Mouse (Mus musculus): ENCODE data around the gene Tfeb. TPM values are rescaled to one million over a fixed set of nuclear protein-coding genes. Genes with fewer than 3 reads are reported as not detected.

The Tfeb gene
- polyA plus RNA-seq, 1 experiment from 2014 or later = 2.9 TPM

DNA sequence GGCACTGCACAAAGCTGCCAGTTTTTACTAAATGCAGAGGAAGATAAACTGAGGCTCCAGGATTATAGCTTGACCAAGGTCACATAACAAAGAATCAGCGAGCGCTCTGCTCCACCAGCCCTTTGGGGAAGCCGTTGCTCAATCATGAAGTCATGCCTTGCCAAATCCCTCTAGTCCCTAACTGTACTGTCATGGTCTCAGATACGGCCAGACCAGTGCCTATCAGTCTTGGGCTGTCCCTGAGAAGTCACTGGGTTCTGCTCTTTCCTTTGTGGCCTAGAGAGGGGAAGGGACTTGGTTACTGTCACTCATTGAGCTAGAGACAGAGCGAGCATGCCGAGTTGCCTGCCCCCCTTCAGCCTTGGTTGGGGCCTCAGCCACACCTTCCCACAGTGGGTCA, 47.6 kb downstream of the Tfeb start:
- no peaks in the 10 kb centered on the region for H3K9me3 ChIP-seq
- WGBS = 90% methylated on average over 6 of the region's 6 CpGs
- no peaks in the 10 kb centered on the region for H3K36me3 ChIP-seq (replicated peaks)
- H3K4me1 ChIP-seq = peaks cover 62% of the 10 kb centered on the region
- no peak for DNase-seq (ENCODE audit: low spot score)
- no peak overlapping the region for H3K27ac ChIP-seq (replicated peaks)
- H3K4me3 ChIP-seq = no peak overlapping the region
- peaks cover 40% of the 10 kb centered on the region for H3K27me3 ChIP-seq (replicated peaks; ENCODE audit: low read depth, poor library complexity, severe bottlenecking)

DNA sequence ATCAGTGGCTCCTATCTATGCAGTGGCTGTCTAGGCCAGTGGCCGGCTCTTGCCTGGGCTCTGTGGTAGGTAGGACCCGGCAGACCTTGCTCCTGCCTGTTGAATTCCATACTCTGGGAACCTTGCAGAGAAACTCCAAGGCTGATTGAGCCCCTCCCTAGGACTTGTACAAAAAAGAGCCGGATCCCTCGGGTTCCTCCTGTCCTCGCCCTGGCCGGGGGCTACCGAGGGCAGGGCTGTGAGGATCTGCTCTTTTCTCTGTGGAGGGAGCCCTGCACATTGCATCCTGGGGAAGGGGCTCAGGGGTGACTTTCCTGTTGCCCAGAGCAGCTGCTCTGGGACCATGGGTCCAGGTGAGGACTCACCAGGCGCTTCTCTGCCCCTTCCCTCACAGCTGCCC, 50.8 kb downstream of the Tfeb start:
- Histone ChIP-seq H3K9me3 (no peaks in the 10 kb centered on the region), H3K27me3 (replicated peaks; ENCODE audit: low read depth, poor library complexity, severe bottlenecking) (peaks cover 55% of the 10 kb centered on the region), H3K4me1 (peaks cover 72% of the 10 kb centered on the region), H3K4me3 (peak overlapping the region; percentile 30; the same call in 1 of the 2 replicates), H3K36me3 (replicated peaks) (no peaks in the 10 kb centered on the region), H3K27ac (replicated peaks) (peak overlapping the region; percentile 79)
- DNase-seq (ENCODE audit: low spot score) = no peak
- 37% methylated on average over 8 of the region's 8 CpGs for WGBS

DNA sequence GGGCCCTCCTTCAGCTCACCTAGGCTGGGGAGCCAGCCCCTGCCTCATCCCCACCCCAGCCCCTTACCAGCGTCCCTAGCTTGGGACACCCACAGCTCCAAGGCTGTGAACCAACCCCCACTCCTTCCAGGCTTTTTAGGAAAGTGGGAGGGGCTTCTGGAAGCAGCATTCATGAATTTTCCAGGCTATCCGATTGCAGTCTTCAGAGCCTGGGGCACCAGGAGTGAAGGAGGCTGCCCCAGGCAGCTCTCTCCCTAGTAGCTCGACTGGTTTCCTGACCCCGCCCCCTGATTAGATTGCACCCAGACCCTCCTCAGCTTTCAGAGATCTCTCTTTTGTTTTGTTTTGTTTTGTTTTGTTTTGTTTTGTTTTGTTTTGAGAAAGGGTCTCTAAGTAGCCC, 51.5 kb downstream of the Tfeb start:
- H3K27me3 ChIP-seq (replicated peaks; ENCODE audit: low read depth, poor library complexity, severe bottlenecking) = peaks cover 48% of the 10 kb centered on the region
- DNase-seq (ENCODE audit: low spot score) = peak; percentile 70
- H3K4me3 ChIP-seq = peak overlapping the region; percentile 30; the same call in 1 of the 2 replicates
- H3K36me3 ChIP-seq (replicated peaks) = no peaks in the 10 kb centered on the region
- H3K27ac ChIP-seq (replicated peaks) = peak overlapping the region; percentile 79
- under 1% methylated on average over 4 of the region's 4 CpGs for WGBS
- H3K9me3 ChIP-seq = no peaks in the 10 kb centered on the region
- peaks cover 78% of the 10 kb centered on the region for H3K4me1 ChIP-seq

DNA sequence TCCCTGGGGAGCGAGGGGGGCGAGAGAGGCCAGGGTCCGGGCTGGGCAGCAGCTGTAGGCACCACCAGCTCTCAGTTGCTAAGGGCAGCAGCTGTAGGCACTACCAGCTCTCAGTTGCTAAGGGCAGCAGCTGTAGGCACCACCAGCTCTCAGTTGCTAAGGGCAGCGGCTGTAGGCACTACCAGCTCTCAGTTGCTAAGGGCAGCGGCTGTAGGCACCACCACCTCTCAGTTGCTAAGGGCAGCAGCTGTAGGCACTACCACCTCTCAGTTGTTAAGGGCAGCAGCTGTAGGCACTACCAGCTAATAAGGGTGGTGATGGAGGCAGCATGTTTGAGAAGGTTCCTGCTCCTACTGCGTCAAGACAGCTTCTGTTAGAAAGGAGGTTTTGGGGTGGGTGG, 52.2 kb downstream of the Tfeb start:
- Histone ChIP-seq H3K36me3 (replicated peaks) (no peaks in the 10 kb centered on the region), H3K27ac (replicated peaks) (peak overlapping the region; percentile 79), H3K4me1 (peaks cover 79% of the 10 kb centered on the region), H3K4me3 (no peak overlapping the region; the same call in 1 of the 2 replicates), H3K9me3 (no peaks in the 10 kb centered on the region), H3K27me3 (replicated peaks; ENCODE audit: low read depth, poor library complexity, severe bottlenecking) (peaks cover 48% of the 10 kb centered on the region)
- WGBS = 67% methylated on average over 6 of the region's 6 CpGs
- peak; percentile 37 for DNase-seq (ENCODE audit: low spot score)

DNA sequence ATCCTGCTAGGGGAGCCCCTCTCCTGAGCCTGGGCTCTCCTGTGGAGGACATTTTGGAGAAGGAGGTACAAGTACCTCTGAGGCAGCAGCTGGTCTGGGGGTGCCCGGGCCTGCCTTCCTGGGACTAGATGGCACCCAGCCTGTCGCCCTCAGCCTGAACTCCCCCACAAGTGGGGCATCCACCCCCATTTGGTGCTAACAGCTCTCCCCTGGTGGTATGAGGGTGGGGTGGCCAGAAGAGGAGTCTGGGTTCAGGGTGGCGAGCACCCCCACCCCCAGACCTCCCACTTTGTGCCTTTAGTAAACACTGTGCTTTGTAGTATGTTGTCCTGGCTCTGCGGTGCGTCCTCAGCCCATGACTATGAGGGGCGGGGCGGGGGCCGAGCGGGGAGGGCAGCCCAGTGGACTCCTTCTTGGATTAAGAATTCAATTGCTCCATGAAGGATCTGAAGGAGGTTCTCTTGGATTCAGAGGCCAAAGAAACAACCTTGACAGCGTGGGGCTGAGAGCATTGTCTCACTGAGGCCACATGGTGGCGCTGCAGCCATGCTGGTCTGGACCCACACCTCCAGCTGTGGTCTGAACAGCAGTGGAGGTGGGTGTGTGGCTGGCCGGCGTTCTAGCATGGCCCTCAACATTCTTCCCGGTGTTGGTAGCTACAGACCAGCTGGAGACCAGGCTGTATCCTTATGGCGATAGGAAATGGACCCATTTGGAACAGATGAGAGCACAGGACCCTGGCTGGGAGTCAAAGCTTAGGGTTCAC, 55.5 kb downstream of the Tfeb start:
- WGBS = 21% methylated on average over 15 of the region's 15 CpGs
- Histone ChIP-seq H3K4me3 (no peak overlapping the region), H3K27me3 (replicated peaks; ENCODE audit: low read depth, poor library complexity, severe bottlenecking) (peaks cover 33% of the 10 kb centered on the region), H3K27ac (replicated peaks) (peak overlapping the region; percentile 61), H3K4me1 (peaks cover 85% of the 10 kb centered on the region), H3K9me3 (no peaks in the 10 kb centered on the region), H3K36me3 (replicated peaks) (no peaks in the 10 kb centered on the region)
- peak; percentile 90 for DNase-seq (ENCODE audit: low spot score)

DNA sequence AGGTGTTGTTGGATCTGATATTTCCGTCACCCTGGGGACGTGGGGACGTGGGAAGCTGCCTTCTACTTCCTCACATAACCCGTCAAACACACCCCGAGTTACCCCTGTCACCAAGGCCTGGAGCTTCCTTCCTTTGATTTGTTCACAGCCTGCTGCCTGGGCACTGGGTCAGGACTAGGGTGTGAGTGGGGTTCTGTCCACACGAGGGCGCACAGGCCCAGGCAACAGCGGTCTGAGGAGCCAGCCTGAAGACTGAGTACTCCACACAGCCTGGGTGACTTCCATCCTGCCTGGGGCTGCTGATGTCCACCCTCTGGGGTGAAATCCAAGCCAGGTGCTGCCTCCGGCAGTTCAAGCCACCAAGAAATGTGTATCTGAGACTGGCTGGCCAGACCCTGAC, 56.5 kb downstream of the Tfeb start:
- Histone ChIP-seq H3K27me3 (replicated peaks; ENCODE audit: low read depth, poor library complexity, severe bottlenecking) (peaks cover 23% of the 10 kb centered on the region), H3K4me3 (no peak overlapping the region), H3K36me3 (replicated peaks) (no peaks in the 10 kb centered on the region), H3K27ac (replicated peaks) (peak overlapping the region; percentile 57), H3K4me1 (peaks cover 82% of the 10 kb centered on the region), H3K9me3 (no peaks in the 10 kb centered on the region)
- WGBS = 9% methylated on average over 9 of the region's 9 CpGs
- peak; percentile 91 for DNase-seq (ENCODE audit: low spot score)

DNA sequence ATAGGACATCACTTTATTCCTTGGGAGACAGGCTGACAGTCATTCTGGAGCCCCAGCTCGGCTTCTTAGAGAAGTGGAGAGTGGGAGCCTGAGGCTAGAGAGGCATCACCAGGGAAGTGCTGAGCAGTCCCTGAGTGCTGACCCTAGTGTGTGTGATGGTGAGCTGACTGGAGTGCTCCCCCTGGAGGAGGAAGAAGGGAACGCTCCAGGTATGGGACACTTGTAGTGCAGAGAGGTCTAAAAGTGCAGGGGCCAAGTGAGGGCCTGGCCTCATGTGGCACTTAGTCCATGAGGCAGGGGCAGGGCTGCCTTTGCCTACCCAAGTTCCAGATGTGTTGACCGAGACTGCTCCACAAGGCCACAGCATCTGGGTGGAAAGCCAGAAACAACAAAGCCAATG, 58.6 kb downstream of the Tfeb start:
- peaks cover 13% of the 10 kb centered on the region; the same call in 1 of the 2 replicates for H3K27me3 ChIP-seq (replicated peaks; ENCODE audit: low read depth, poor library complexity, severe bottlenecking)
- 29% methylated on average over 3 of the region's 3 CpGs for WGBS
- no peak overlapping the region for H3K4me3 ChIP-seq
- no peaks in the 10 kb centered on the region for H3K9me3 ChIP-seq
- H3K36me3 ChIP-seq (replicated peaks) = no peaks in the 10 kb centered on the region
- peak; percentile 77 for DNase-seq (ENCODE audit: low spot score)
- H3K4me1 ChIP-seq = peaks cover 81% of the 10 kb centered on the region
- H3K27ac ChIP-seq (replicated peaks) = peak overlapping the region; percentile 14

DNA sequence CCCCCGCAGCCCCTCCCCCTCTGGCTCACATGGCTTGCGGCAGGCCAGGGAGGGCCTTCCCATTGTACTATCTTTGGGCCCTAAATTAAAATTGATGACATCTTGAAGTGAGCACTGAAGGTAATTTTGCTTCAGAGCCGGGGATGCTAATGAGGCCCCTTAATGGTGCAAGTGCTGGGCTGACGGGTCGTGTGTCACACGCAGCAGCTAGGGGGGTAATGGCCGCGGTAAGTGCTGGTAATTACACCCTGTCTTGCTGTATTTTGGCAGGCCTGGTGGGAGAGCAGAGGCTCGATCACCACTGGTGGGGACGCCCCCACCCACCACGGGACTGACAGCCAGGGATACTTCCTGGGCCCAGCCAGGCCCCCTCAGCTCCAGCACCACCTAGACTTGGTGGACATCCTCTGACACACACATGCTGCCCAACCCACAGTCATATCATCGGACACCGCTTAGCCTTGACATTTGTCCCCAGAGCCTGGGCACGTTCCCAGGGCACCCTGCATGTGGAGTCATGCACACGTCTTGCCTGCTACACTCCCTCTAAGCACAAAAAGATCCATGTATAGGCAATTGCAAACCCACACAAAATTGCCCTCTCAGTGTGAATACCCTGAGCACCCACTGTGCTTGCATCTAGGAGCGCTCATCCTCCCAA, 59.5 kb downstream of the Tfeb start:
- Histone ChIP-seq H3K27ac (replicated peaks) (peak overlapping the region; percentile 14), H3K27me3 (replicated peaks; ENCODE audit: low read depth, poor library complexity, severe bottlenecking) (peaks cover 6% of the 10 kb centered on the region), H3K36me3 (replicated peaks) (no peaks in the 10 kb centered on the region), H3K4me1 (peaks cover 83% of the 10 kb centered on the region), H3K9me3 (no peaks in the 10 kb centered on the region), H3K4me3 (no peak overlapping the region)
- 48% methylated on average over 16 of the region's 16 CpGs for WGBS
- peak; percentile 47 for DNase-seq (ENCODE audit: low spot score)

DNA sequence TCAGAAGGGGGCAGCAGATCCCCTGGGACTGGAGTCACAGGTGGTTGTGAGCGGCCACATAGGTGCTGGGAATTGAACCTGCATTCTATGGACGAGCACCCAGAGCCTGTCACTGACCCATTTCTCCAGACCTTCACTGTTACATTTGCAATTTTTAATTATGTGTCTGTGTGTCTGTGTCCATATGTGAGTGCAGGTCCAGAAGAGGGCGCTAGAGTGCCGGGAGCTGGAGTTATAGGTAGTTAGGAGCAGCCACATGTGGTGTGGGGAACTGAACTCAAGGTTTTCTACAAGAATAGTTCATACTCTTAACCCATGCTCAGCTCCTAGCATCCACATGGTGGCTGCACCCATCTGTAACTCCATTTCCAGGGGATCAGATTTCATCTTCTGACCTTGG, 60.1 kb downstream of the Tfeb start:
- WGBS = 69% methylated on average over 4 of the region's 4 CpGs
- DNase-seq (ENCODE audit: low spot score) = no peak
- peaks cover 6% of the 10 kb centered on the region for H3K27me3 ChIP-seq (replicated peaks; ENCODE audit: low read depth, poor library complexity, severe bottlenecking)
- H3K27ac ChIP-seq (replicated peaks) = no peak overlapping the region
- H3K36me3 ChIP-seq (replicated peaks) = no peaks in the 10 kb centered on the region
- no peak overlapping the region for H3K4me3 ChIP-seq
- no peaks in the 10 kb centered on the region for H3K9me3 ChIP-seq
- H3K4me1 ChIP-seq = peaks cover 82% of the 10 kb centered on the region

DNA sequence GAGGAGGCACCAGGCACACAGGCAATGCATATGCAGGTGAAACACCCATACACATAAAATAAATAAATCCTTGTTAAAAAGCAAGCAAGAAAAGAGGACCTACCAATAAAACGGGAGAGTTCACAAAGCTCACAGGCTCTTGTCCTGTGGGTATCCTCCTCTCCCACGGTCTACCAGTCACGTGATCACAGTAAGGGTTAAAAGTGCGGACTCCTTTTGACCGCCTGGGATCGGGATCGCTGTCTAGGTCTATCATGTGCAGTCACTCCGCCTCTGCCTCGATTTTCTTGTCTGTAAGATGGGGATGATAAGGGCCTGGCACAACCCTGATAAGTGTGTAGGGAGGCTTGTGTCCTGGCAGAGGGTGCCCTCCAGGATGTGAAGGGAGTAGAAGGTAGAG, 60.6 kb downstream of the Tfeb start:
- Histone ChIP-seq H3K36me3 (replicated peaks) (no peaks in the 10 kb centered on the region), H3K4me1 (peaks cover 82% of the 10 kb centered on the region), H3K27me3 (replicated peaks; ENCODE audit: low read depth, poor library complexity, severe bottlenecking) (peaks cover 6% of the 10 kb centered on the region), H3K4me3 (no peak overlapping the region), H3K9me3 (no peaks in the 10 kb centered on the region), H3K27ac (replicated peaks) (peak overlapping the region; percentile 30; the same call in 1 of the 2 replicates)
- no peak for DNase-seq (ENCODE audit: low spot score)
- 79% methylated on average over 9 of the region's 9 CpGs for WGBS

DNA sequence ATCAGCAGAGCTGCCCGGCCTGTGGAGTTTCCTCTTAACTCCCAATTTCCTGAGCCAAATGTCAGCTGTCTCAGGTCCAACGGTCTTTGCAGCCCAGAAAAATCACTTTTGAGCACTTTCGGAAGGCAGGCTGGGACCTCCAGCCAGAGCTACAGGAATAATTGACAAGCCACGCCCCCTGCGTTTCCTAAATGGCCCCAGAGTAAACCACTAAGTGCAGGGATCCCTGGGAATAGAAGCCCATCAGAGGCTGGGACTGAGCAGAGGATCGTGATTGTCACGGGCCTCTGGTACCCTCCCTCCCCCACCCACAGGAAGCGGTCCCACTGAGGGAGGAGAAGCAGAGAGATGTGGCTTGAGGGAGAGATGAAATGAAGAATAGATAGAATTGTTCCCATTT, 66.0 kb downstream of the Tfeb start:
- DNase-seq (ENCODE audit: low spot score) = peak; percentile 66
- Histone ChIP-seq H3K9me3 (no peaks in the 10 kb centered on the region), H3K36me3 (replicated peaks) (no peaks in the 10 kb centered on the region), H3K4me3 (0 out of 2 replicates have a peak overlapping the region, but pooled peaks have one; percentile 18), H3K27ac (replicated peaks) (peak overlapping the region; percentile 75), H3K4me1 (peaks cover 58% of the 10 kb centered on the region), H3K27me3 (replicated peaks; ENCODE audit: low read depth, poor library complexity, severe bottlenecking) (peaks cover 6% of the 10 kb centered on the region)
- WGBS = 9% methylated on average over 8 of the region's 8 CpGs

DNA sequence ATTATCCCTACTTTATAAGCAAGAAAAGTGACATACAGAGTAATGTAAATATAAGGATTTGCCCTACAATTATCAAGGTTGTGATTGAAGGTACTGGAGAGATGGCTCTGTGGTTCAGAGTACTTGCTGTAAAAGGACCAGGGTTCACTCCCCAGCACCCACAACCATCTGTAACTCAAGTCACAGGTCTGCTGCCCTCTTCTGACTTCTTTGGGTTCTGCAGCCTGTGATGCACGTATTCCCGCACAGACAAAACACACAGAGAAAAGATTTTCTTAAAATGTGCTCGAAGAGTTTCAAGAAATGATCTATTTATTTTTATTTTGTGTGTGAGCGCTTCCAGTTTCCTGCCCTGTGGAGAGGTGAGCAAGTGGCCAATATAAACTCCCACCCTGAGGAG, 66.8 kb downstream of the Tfeb start:
- Histone ChIP-seq H3K36me3 (replicated peaks) (no peaks in the 10 kb centered on the region), H3K4me1 (peaks cover 55% of the 10 kb centered on the region), H3K9me3 (no peaks in the 10 kb centered on the region), H3K27me3 (replicated peaks; ENCODE audit: low read depth, poor library complexity, severe bottlenecking) (peaks cover 6% of the 10 kb centered on the region), H3K4me3 (no peak overlapping the region), H3K27ac (replicated peaks) (no peak overlapping the region)
- DNase-seq (ENCODE audit: low spot score) = no peak
- 91% methylated on average over 4 of the region's 4 CpGs for WGBS

Measured in embryonic facial prominence, embryonic 10.5 days (tissue).